Mouse (Mus musculus) megakaryocyte, embryonic 14.5 days (primary cell): ENCODE measurements around the gene Tmem176a. TPM values are rescaled to one million over a fixed set of nuclear protein-coding genes. Genes with fewer than 3 reads are reported as not detected.
"Not testable (repeated sequence)": the region's sequence is repeated elsewhere in the genome, so short reads cannot be mapped to it uniquely, and the experiment has no call there.

Experiments used
- H3K27me3 ChIP-seq: replicated peaks from 2 replicates; pipeline ENCODE3; 2012; ENCODE audit warnings: inconsistent platforms
- H3K36me3 ChIP-seq: replicated peaks from 2 replicates; pipeline ENCODE3; 2012; ENCODE audit warnings: low read length, inconsistent platforms, mixed read lengths
- H3K4me1 ChIP-seq: 2 replicates; pipeline ENCODE4 v1.6.1; 2012; ENCODE audit warnings: inconsistent platforms
- H3K4me3 ChIP-seq: replicated peaks from 2 replicates; pipeline ENCODE3; 2012; ENCODE audit warnings: moderate library complexity, mild to moderate bottlenecking, inconsistent platforms
- H3K9me3 ChIP-seq: 2 replicates; pipeline ENCODE4 v1.6.1; 2012; ENCODE audit warnings: inconsistent platforms
- FLI1 ChIP-seq: IDR thresholded peaks from 2 replicates; pipeline ENCODE4 v1.6.1; 2012; ENCODE audit warnings: low read length, inconsistent platforms, mixed read lengths
- GATA1 ChIP-seq: IDR thresholded peaks from 3 replicates; pipeline ENCODE4 v1.6.1; 2012; ENCODE audit warnings: mixed read lengths, low read length, inconsistent platforms, borderline replicate concordance
- polyA plus RNA-seq: library from polyadenylated mRNA; stranded (reverse); fragments of >175 nt; gene quantifications from 2 replicates; pipeline ENCODE4 v1.2.3, GENCODE M21; 2012; ENCODE audit warnings: low replicate concordance; ENCODE audit not compliant: insufficient read depth

The Tmem176a gene
- polyA plus RNA-seq: 9.7 and 62.7 TPM in 2 replicates

GRCm38 (mm10) chr6:48840371-48840969 is at the start of gene Tmem176a:
Gene Tmem176a, plus strand, starts transcription at chr6:48840919.
- no peak for TF ChIP-seq GATA1
- TF ChIP-seq FLI1: no peak
- peaks cover 30% of the 10 kb centered on the region for H3K27me3 ChIP-seq
- peaks cover 29% of the 10 kb centered on the region for H3K4me1 ChIP-seq
- H3K9me3 ChIP-seq: no peaks in the 10 kb centered on the region
- peaks cover under 1% of the 10 kb centered on the region for H3K36me3 ChIP-seq
- H3K4me3 ChIP-seq: peak within 1 kb of the TSS; percentile 62

GRCm38 (mm10) chr6:48801897-48802296 is 38.8 kb upstream of the Tmem176a start:
- TF ChIP-seq FLI1 (no peak), GATA1 (no peak)
- Histone ChIP-seq H3K9me3 (peaks cover 10% of the 10 kb centered on the region), H3K27me3 (peaks cover 12% of the 10 kb centered on the region), H3K4me1 (peaks cover 3% of the 10 kb centered on the region; the same call in 1 of the 2 replicates), H3K36me3 (no peaks in the 10 kb centered on the region), H3K4me3 (no peak overlapping the region)

- Histone ChIP-seq H3K4me3 (no peak overlapping the region), H3K9me3 (peaks cover 10% of the 10 kb centered on the region), H3K4me1 (peaks cover 3% of the 10 kb centered on the region; the same call in 1 of the 2 replicates), H3K36me3 (no peaks in the 10 kb centered on the region), H3K27me3 (peaks cover 6% of the 10 kb centered on the region)
- TF ChIP-seq GATA1: no peak
- TF ChIP-seq FLI1: no peak
Measured at GRCm38 (mm10) chr6:48803406-48804051, 37.2 kb upstream of the Tmem176a start.

- Histone ChIP-seq H3K36me3 (no peaks in the 10 kb centered on the region), H3K4me3 (no peak overlapping the region), H3K4me1 (peaks cover 3% of the 10 kb centered on the region; the same call in 1 of the 2 replicates), H3K9me3 (peaks cover 10% of the 10 kb centered on the region), H3K27me3 (peaks cover 6% of the 10 kb centered on the region)
- no peak for TF ChIP-seq GATA1
- no peak for TF ChIP-seq FLI1
Measured at GRCm38 (mm10) chr6:48804346-48804745, 36.4 kb upstream of the Tmem176a start.

- H3K9me3 ChIP-seq: peaks cover 10% of the 10 kb centered on the region
- TF ChIP-seq FLI1 (no peak), GATA1 (no peak)
- peaks cover 3% of the 10 kb centered on the region; the same call in 1 of the 2 replicates for H3K4me1 ChIP-seq
- no peak overlapping the region for H3K4me3 ChIP-seq
- no peaks in the 10 kb centered on the region for H3K27me3 ChIP-seq
- H3K36me3 ChIP-seq: no peaks in the 10 kb centered on the region
Measured at GRCm38 (mm10) chr6:48806746-48807145, 34.0 kb upstream of the Tmem176a start.

GRCm38 (mm10) chr6:48809494-48810219 is 31.1 kb upstream of the Tmem176a start:
- H3K27me3 ChIP-seq: no peaks in the 10 kb centered on the region
- no peak overlapping the region for H3K4me3 ChIP-seq
- H3K4me1 ChIP-seq: no peaks in the 10 kb centered on the region
- peaks cover 8% of the 10 kb centered on the region for H3K9me3 ChIP-seq
- no peaks in the 10 kb centered on the region for H3K36me3 ChIP-seq
- TF ChIP-seq GATA1: no peak
- TF ChIP-seq FLI1: no peak

GRCm38 (mm10) chr6:48815013-48815412 is 25.7 kb upstream of the Tmem176a start:
- no peaks in the 10 kb centered on the region for H3K27me3 ChIP-seq
- no peaks in the 10 kb centered on the region for H3K36me3 ChIP-seq
- H3K4me3 ChIP-seq: no peak overlapping the region
- H3K9me3 ChIP-seq: peaks cover 7% of the 10 kb centered on the region
- peaks cover 3% of the 10 kb centered on the region; the same call in 1 of the 2 replicates for H3K4me1 ChIP-seq
- TF ChIP-seq GATA1 (no peak), FLI1 (no peak)

GRCm38 (mm10) chr6:48817815-48818214 is 22.9 kb upstream of the Tmem176a start:
- Histone ChIP-seq H3K36me3 (no peaks in the 10 kb centered on the region), H3K9me3 (peaks cover 7% of the 10 kb centered on the region), H3K4me1 (peaks cover 3% of the 10 kb centered on the region; the same call in 1 of the 2 replicates), H3K4me3 (no peak overlapping the region), H3K27me3 (no peaks in the 10 kb centered on the region)
- no peak for TF ChIP-seq FLI1
- TF ChIP-seq GATA1: no peak

GRCm38 (mm10) chr6:48821991-48822785 is 18.5 kb upstream of the Tmem176a start:
- not testable (repeated sequence) for H3K4me1 ChIP-seq, H3K9me3 ChIP-seq, H3K4me3 ChIP-seq, H3K27me3 ChIP-seq, H3K36me3 ChIP-seq

- peaks cover 10% of the 10 kb centered on the region for H3K4me1 ChIP-seq
- H3K9me3 ChIP-seq: no peaks in the 10 kb centered on the region
- H3K27me3 ChIP-seq: no peaks in the 10 kb centered on the region
- no peaks in the 10 kb centered on the region for H3K36me3 ChIP-seq
- no peak overlapping the region for H3K4me3 ChIP-seq
- TF ChIP-seq GATA1: no peak
- TF ChIP-seq FLI1: no peak
Measured at GRCm38 (mm10) chr6:48825016-48825415, 15.7 kb upstream of the Tmem176a start.
